Mouse (Mus musculus) bone marrow macrophage, adult 2 months (primary cell): Measurements from ENCODE around the gene Taok3.

ENCODE experiments used
- CTCF ChIP-seq: IDR thresholded peaks from 2 replicates; pipeline ENCODE4 v1.5.1; 2012; ENCODE audit warnings: low read depth, mild to moderate bottlenecking, low read length, moderate library complexity
- POLR2A ChIP-seq: IDR thresholded peaks from 2 replicates; pipeline ENCODE4 v1.6.1; 2012; ENCODE audit warnings: mild to moderate bottlenecking, low read depth, low read length, borderline replicate concordance

DNA sequence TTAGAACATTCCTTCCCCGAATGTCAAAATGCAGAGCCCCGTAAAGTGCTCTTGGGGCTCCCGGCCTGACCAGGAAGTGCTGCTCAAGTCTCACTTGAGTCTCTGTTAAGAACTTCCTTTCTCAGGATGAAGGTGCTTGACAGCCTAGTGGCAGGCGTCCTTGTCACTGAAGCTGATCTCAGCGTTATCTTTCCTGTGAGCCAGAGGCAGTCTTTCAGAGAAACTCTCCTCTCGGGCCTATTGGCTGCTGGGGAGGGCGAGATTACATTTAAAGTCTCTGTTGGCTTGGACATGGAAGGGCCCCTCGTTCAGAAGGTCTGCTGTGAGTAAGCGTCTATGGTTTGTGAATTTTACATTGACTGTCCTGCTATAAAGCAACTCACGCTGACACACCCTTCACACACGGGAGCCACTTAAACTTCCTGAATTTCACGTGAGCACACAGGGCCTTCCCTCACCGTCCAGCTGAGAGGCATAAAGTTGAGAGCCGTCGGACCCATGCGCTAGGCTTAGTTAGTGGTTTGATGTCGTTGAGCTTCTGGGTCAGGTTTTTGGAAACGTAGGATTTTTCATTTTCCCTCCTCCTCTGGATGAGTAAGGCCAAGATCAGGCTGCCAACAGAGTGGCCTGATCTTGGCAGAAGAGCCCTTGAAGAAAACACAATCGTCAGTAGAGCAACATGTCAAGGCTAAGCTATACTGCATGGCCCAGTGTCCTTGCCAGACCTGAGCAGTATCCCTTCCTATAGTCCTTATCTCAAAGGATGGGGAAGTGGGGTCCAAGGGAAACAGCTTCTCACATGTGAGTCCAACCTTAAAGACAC, 14.3 kb downstream of the Taok3 start:
- TF ChIP-seq CTCF, result no peak
- 0 out of 2 replicates have a peak, but pooled peaks have one; percentile 19 for TF ChIP-seq POLR2A
